Mouse (Mus musculus): ENCODE measurements around the gene Erc1.

GRCm38 (mm10) chr6:119735937-119736336 lies 112.0 kb downstream of the Erc1 start:
- TF ChIP-seq CTCF (conservative IDR thresholded peaks at IDR 0.05; ENCODE audit: low read length) (no peak), POU5F1 (IDR thresholded peaks at IDR 0.05; ENCODE audit: borderline replicate concordance, low read length) (no peak), NANOG (IDR thresholded peaks at IDR 0.05; ENCODE audit: borderline replicate concordance, low read length) (no peak)
